Mouse (Mus musculus) layer of hippocampus, postnatal 10 days (tissue): ENCODE results near the gene Foxo3. TPM values are rescaled to one million over a fixed set of nuclear protein-coding genes. Genes with fewer than 3 reads are reported as not detected.

ENCODE experiments used
- DNase-seq, 2 experiments: peaks; one replicate each; pipeline ENCODE4 v3.0.0; 2021; ENCODE audit warnings: low spot score in 2 of 2
- long read RNA-seq: library from polyadenylated mRNA; stranded (forward); transcript quantifications from one replicate; pipeline ENCODE4 v2.0.0, GENCODE M21; 2023
- total RNA-seq, 2 experiments: library from RNA; stranded (reverse); gene quantifications; 2 replicates each; pipeline ENCODE4 v1.2.3; 2021

The Foxo3 gene
- total RNA-seq = 10 to 100 TPM; 31.0 to 32.2 TPM
- long read RNA-seq, full-length matches to known transcripts = 1 of 4 reads
- long read RNA-seq, partial matches to known transcripts = 0 of 4 reads
- long read RNA-seq, other reads (novel, unspliced or antisense) = 3 of 4 reads

- DNase-seq = peak; percentile 85 to 88
These were observed at the start of gene Foxo3 for GRCm38 (mm10) chr10:42276507-42277345. TSS of gene Foxo3 (minus strand) at chr10:42276755.

- no peak for DNase-seq
These were observed 48.8 kb upstream of the Foxo3 start for GRCm38 (mm10) chr10:42325305-42325704.

GRCm38 (mm10) chr10:42323978-42324377, 47.4 kb upstream of the Foxo3 start:
- no peak for DNase-seq

- no peak for DNase-seq
These were observed 36.7 kb upstream of the Foxo3 start for GRCm38 (mm10) chr10:42313222-42313786.

- DNase-seq = no peak
These were observed 36.0 kb upstream of the Foxo3 start for GRCm38 (mm10) chr10:42312557-42312956.

GRCm38 (mm10) chr10:42308687-42308987, 32.1 kb upstream of the Foxo3 start:
- DNase-seq = no peak

GRCm38 (mm10) chr10:42307980-42308686, 31.6 kb upstream of the Foxo3 start:
- DNase-seq = peak; percentile 94

GRCm38 (mm10) chr10:42306422-42306821, 29.9 kb upstream of the Foxo3 start:
- no peak for DNase-seq

- no peak for DNase-seq
These were observed 24.2 kb upstream of the Foxo3 start for GRCm38 (mm10) chr10:42300805-42301204.

GRCm38 (mm10) chr10:42299967-42300366, 23.4 kb upstream of the Foxo3 start:
- DNase-seq = no peak

GRCm38 (mm10) chr10:42299426-42299825, 22.9 kb upstream of the Foxo3 start:
- DNase-seq = no peak

GRCm38 (mm10) chr10:42297954-42298353, 21.4 kb upstream of the Foxo3 start:
- no peak for DNase-seq

- DNase-seq = no peak
These were observed 20.6 kb upstream of the Foxo3 start for GRCm38 (mm10) chr10:42297109-42297508.

GRCm38 (mm10) chr10:42296559-42296958, 20.0 kb upstream of the Foxo3 start:
- DNase-seq = no peak

GRCm38 (mm10) chr10:42295028-42295427, 18.5 kb upstream of the Foxo3 start:
- DNase-seq = peak; percentile 23 to 39

GRCm38 (mm10) chr10:42294392-42294791, 17.8 kb upstream of the Foxo3 start:
- DNase-seq = no peak

GRCm38 (mm10) chr10:42293877-42294276, 17.3 kb upstream of the Foxo3 start:
- no peak for DNase-seq

- DNase-seq = peak; percentile 34 to 46
These were observed 14.8 kb upstream of the Foxo3 start for GRCm38 (mm10) chr10:42291360-42291759.

- no peak for DNase-seq
These were observed 11.1 kb upstream of the Foxo3 start for GRCm38 (mm10) chr10:42287666-42288065.

- no peak for DNase-seq
These were observed 1.8 kb upstream of the Foxo3 start for GRCm38 (mm10) chr10:42278307-42278850.

- peak; percentile 97 for DNase-seq
These were observed 1.1 kb upstream of the Foxo3 start for GRCm38 (mm10) chr10:42277476-42278306.
